Mouse (Mus musculus) kidney, embryonic 14.5 days (tissue): ENCODE data around the gene Bhlhb9. TPM values are rescaled to one million over a fixed set of nuclear protein-coding genes. Genes with fewer than 3 reads are reported as not detected.

ENCODE experiments used
- ATAC-seq: fragments of 200-750 bp; cut with Nextera tagmentation; 2 replicates; pipeline ENCODE4 v1.8.0; 2017; ENCODE audit warnings: moderate number of reproducible peaks, mild to moderate bottlenecking, moderate TSS enrichment, moderate library complexity; ENCODE audit not compliant: low FRiP score, low TSS enrichment
- H3K27ac ChIP-seq: fragments of 300-500 bp; sonication (generic); 2 replicates; pipeline ENCODE4 v1.5.1; 2014; ENCODE audit warnings: low read depth, mild to moderate bottlenecking, low read length, moderate library complexity, mixed read lengths
- H3K27me3 ChIP-seq: fragments of 300-500 bp; sonication (generic); 2 replicates; pipeline ENCODE4 v1.6.1; 2014; ENCODE audit warnings: mild to moderate bottlenecking, low read length; ENCODE audit not compliant: control insufficient read depth, insufficient read depth
- H3K36me3 ChIP-seq: fragments of 300-500 bp; sonication (generic); 2 replicates; pipeline ENCODE4 v1.6.1; 2014; ENCODE audit warnings: low read length, mixed read lengths; ENCODE audit not compliant: control insufficient read depth, insufficient read depth
- H3K4me1 ChIP-seq: fragments of 300-500 bp; sonication (generic); 2 replicates; pipeline ENCODE4 v1.6.1; 2014; ENCODE audit warnings: low read length, mixed read lengths; ENCODE audit not compliant: control insufficient read depth, insufficient read depth
- H3K4me2 ChIP-seq: fragments of 300-500 bp; sonication (generic); replicated peaks from 2 replicates; pipeline ENCODE4 v1.6.1; 2014; ENCODE audit warnings: low read depth, mild to moderate bottlenecking, low read length
- H3K4me3 ChIP-seq: fragments of 300-500 bp; sonication (generic); 2 replicates; pipeline ENCODE4 v1.5.1; 2014; ENCODE audit warnings: mild to moderate bottlenecking, low read length
- H3K9ac ChIP-seq: fragments of 300-500 bp; sonication (generic); 2 replicates; pipeline ENCODE4 v1.6.1; 2014; ENCODE audit warnings: low read depth, mild to moderate bottlenecking, low read length, moderate library complexity
- H3K9me3 ChIP-seq: fragments of 300-500 bp; sonication (generic); 2 replicates; pipeline ENCODE4 v1.6.1; 2016; ENCODE audit warnings: low read length; ENCODE audit not compliant: control insufficient read depth
- WGBS: fragments of 180-500 bp; shearing (Covaris S2); extraction: QIAGEN DNeasy Blood & Tissue Kit; methylation state at CpG from one replicate; pipeline ENCODE4 v1.1.7; 2014; 5-methylcytosine and 5-hydroxymethylcytosine counted together
- microRNA counts: library from miRNA; unstranded; fragments of <30 nt; microRNA quantifications from one replicate; lab custom pipeline; 2017
- microRNA-seq: library from miRNA; unstranded; fragments of <30 nt; microRNA quantifications from one replicate; pipeline ENCODE4, GENCODE M21; 2016
- polyA plus RNA-seq: library from polyadenylated mRNA; unstranded; fragments of >200 nt; fragmentation: Nextera tagmentation; extraction: Ambion mirVana; gene quantifications from 2 replicates; pipeline ENCODE4 v1.2.1, GENCODE M21; 2014

The Bhlhb9 gene
- polyA plus RNA-seq, 1 experiment from 2014 or later, result 56.1 TPM

DNA sequence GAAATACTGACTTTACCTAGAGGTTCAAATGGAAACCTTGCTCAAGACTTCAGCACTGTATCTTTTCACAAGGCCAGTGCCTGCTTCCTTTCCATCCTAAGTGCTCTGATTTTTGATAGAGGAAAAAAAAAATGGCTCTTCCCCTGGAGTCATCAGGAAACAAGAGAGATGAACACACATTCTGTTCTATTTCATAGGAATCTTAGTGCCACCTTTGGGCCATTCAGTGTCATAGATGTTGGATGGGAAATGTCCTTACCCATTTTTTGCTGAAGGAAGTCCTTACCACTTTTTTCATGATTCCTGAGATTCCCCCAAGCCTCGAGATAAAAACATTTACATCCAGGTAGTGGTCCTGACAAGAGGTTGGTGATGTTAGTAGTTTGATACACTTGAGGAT is 139.1 kb downstream of the Bhlhb9 start:
- no peak overlapping the region for H3K27ac ChIP-seq
- H3K9me3 ChIP-seq, result no peaks in the 10 kb centered on the region
- H3K9ac ChIP-seq, result no peak overlapping the region
- 53% methylated on average over 1 of the region's 1 CpGs for WGBS
- H3K4me2 ChIP-seq, result no peak overlapping the region
- H3K36me3 ChIP-seq, result no peaks in the 10 kb centered on the region
- H3K4me3 ChIP-seq, result no peak overlapping the region
- H3K27me3 ChIP-seq, result no peaks in the 10 kb centered on the region
- no peaks in the 10 kb centered on the region for H3K4me1 ChIP-seq
- no peak for ATAC-seq

MicroRNAs encoded within 50 kb of the gene (microRNA counts, 519-probe panel; counts per million panel counts)
- not detected for microRNA mmu-miR-1970 (lab: Ali Mortazavi, UCI)

Small RNAs within 50 kb of the gene (microRNA-seq; reads per million reads assigned to microRNA genes)
- gene Mir1970, result not detected

Other genes with a start within 250 kb of the Bhlhb9 start
- gene Nxf7, start 198.8 kb upstream of the Bhlhb9 start, polyA plus RNA-seq, result not detected in 2 replicates
- not detected in 2 replicates for gene Prame, start 169.9 kb upstream of the Bhlhb9 start, polyA plus RNA-seq
- gene Tcp11x2, start 103.8 kb upstream of the Bhlhb9 start, polyA plus RNA-seq, result not detected in 2 replicates
- gene Tmsb15a, start 72.3 kb upstream of the Bhlhb9 start, polyA plus RNA-seq, result not detected in 2 replicates
- 6.9 and 8.4 TPM in 2 replicates for gene Armcx5, start 54.9 kb upstream of the Bhlhb9 start, polyA plus RNA-seq
- gene Gprasp1, start 54.9 kb upstream of the Bhlhb9 start, polyA plus RNA-seq, result 24.4 and 49.1 TPM in 2 replicates
- gene Gprasp2, start 41.4 kb downstream of the Bhlhb9 start, polyA plus RNA-seq, result 11.4 and 21.6 TPM in 2 replicates
- 82.0 and 82.5 TPM in 2 replicates for gene Arxes2, start 196.2 kb downstream of the Bhlhb9 start, polyA plus RNA-seq
- gene Arxes1, start 235.8 kb downstream of the Bhlhb9 start, polyA plus RNA-seq, result 41.3 and 44.6 TPM in 2 replicates